8 mouse cellular contexts compared by ENCODE assay signal in the genomic region with DNA sequence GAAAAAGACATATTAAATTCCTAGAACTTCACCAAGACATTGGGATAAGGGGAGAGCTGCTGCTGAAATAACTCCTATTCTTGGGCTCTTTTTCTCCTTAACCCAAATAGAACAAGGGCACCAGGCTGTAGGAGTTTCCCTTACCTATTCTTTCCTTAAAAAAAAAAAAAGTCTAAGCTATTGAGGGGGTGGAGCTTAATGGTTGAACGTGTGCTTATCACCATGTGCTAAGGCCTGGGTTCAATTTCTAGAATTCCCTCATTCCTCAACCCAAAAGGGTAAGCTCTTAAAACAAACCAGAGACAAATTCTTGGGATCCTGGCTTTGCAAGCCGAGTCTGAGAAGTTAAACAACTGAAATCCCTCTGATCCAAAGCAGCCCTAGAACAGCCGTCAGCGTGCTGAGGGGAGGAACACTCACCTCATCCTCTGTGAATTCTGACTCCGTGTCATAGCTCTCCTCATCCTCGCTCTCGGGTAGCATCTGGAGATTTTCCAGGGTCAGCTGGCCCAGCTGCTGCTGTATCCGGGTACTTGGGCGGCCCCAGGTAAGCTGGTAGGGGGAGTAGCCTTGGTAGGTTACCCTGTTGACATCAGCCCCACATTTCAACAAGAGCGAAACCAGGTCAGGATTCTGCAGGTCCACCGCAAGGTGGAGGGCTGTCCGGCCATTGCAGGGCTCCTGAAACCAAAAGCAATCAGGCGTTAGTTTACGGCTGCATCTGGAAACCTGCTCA. TPM values are rescaled to one million over a fixed set of nuclear protein-coding genes. Genes with fewer than 3 reads are reported as not detected.
A peak's percentile ranks its signal among the peaks of the same experiment; 100 is the strongest.
DNase-seq lines count a peak whose midpoint lies in the region; ATAC-seq and TF ChIP-seq lines count a peak whose summit lies in the region.

No protein-coding gene starts in this region.

- H3K9me3 ChIP-seq in heart, embryonic 16.5 days (replicated peaks; ENCODE audit: control insufficient read depth, low read length), result no peaks in the 10 kb centered on the region
- H3K9me3 ChIP-seq in limb, embryonic 15.5 days, result no peaks in the 10 kb centered on the region
- H3K9me3 ChIP-seq in stomach, embryonic 16.5 days (replicated peaks; ENCODE audit: control insufficient read depth, low read length), result no peaks in the 10 kb centered on the region
- no peaks in the 10 kb centered on the region for H3K9me3 ChIP-seq in forebrain, embryonic 12.5 days

- peak overlapping the region; percentile 91 for H3K27ac ChIP-seq in heart, embryonic 16.5 days (ENCODE audit: low read length)
- peak overlapping the region; percentile 97 for H3K27ac ChIP-seq in spleen, adult 2 months (ENCODE audit: insufficient read depth, low read length)
- H3K27ac ChIP-seq in limb, embryonic 15.5 days, result peak overlapping the region; percentile 51; the same call in 1 of the 2 replicates
- H3K27ac ChIP-seq in stomach, embryonic 16.5 days (ENCODE audit: low read length), result peak overlapping the region; percentile 63
- H3K27ac ChIP-seq in forebrain, embryonic 12.5 days, result no peak overlapping the region

- intact Hi-C loops in heart, postnatal 25 days (cut with DNase I), result loop anchor here (2.0 kb wide), 1 partner anchor 15 kb away; no protein-coding TSS in a partner anchor

- ATAC-seq in heart, embryonic 16.5 days (replicated peaks; ENCODE audit: extremely low read depth, insufficient read depth, low FRiP score), result no peak
- ATAC-seq in limb, embryonic 15.5 days (ENCODE audit: insufficient number of reproducible peaks, low FRiP score, low TSS enrichment, low read depth), result no peak
- ATAC-seq in stomach, embryonic 16.5 days (ENCODE audit: insufficient read depth, low FRiP score), result no peak
- no peak for ATAC-seq in forebrain, embryonic 12.5 days (ENCODE audit: low FRiP score)

- peak overlapping the region; percentile 90 for H3K4me2 ChIP-seq in heart, embryonic 16.5 days (ENCODE audit: low read depth, low read length)
- H3K4me2 ChIP-seq in limb, embryonic 15.5 days, result peak overlapping the region; percentile 75
- peak overlapping the region; percentile 88 for H3K4me2 ChIP-seq in stomach, embryonic 16.5 days (ENCODE audit: low read depth, low read length)
- no peak overlapping the region for H3K4me2 ChIP-seq in forebrain, embryonic 12.5 days

- H3K27me3 ChIP-seq in heart, embryonic 16.5 days (ENCODE audit: control insufficient read depth, insufficient read depth, low read length), result no peaks in the 10 kb centered on the region
- H3K27me3 ChIP-seq in spleen, adult 2 months (ENCODE audit: control insufficient read depth, insufficient read depth, low read length), result no peaks in the 10 kb centered on the region
- H3K27me3 ChIP-seq in limb, embryonic 15.5 days, result no peaks in the 10 kb centered on the region
- H3K27me3 ChIP-seq in stomach, embryonic 16.5 days (ENCODE audit: control insufficient read depth, insufficient read depth, low read length), result no peaks in the 10 kb centered on the region
- no peaks in the 10 kb centered on the region; the same call in 1 of the 2 replicates for H3K27me3 ChIP-seq in forebrain, embryonic 12.5 days

- TF ChIP-seq CTCF in spleen, adult 2 months (IDR thresholded peaks at IDR 0.05; ENCODE audit: extremely low read depth, insufficient read depth, insufficient read length, insufficient replicate concordance), result no peak

- H3K9ac ChIP-seq in heart, embryonic 16.5 days (ENCODE audit: low read length), result peak overlapping the region; percentile 85
- no peak overlapping the region for H3K9ac ChIP-seq in limb, embryonic 15.5 days
- peak overlapping the region; percentile 99; the same call in 1 of the 2 replicates for H3K9ac ChIP-seq in stomach, embryonic 16.5 days (ENCODE audit: low read length)
- H3K9ac ChIP-seq in forebrain, embryonic 12.5 days, result no peak overlapping the region

- TF ChIP-seq POLR2A in spleen, adult 2 months (IDR thresholded peaks at IDR 0.05; ENCODE audit: low read depth, low read length), result no peak

- H3K4me3 ChIP-seq in heart, embryonic 16.5 days (ENCODE audit: low read length), result peak overlapping the region; percentile 81
- H3K4me3 ChIP-seq in spleen, adult 2 months (ENCODE audit: extremely low read depth, insufficient read depth, insufficient read length), result peak overlapping the region; percentile 48
- peak overlapping the region; percentile 93 for H3K4me3 ChIP-seq in limb, embryonic 15.5 days
- peak overlapping the region; percentile 88 for H3K4me3 ChIP-seq in stomach, embryonic 16.5 days (replicated peaks; ENCODE audit: low read length)
- H3K4me3 ChIP-seq in forebrain, embryonic 12.5 days (replicated peaks), result no peak overlapping the region

- WGBS in heart, embryonic 16.5 days, result 79% methylated on average over 14 of the region's 14 CpGs
- WGBS in spleen, adult 2 months, result 67% methylated on average over 14 of the region's 14 CpGs
- 59% methylated on average over 14 of the region's 14 CpGs for WGBS in limb, embryonic 15.5 days
- 63% methylated on average over 14 of the region's 14 CpGs for WGBS in stomach, embryonic 16.5 days
- 88% methylated on average over 14 of the region's 14 CpGs for WGBS in forebrain, embryonic 12.5 days

- peaks cover 31% of the 10 kb centered on the region for H3K36me3 ChIP-seq in heart, embryonic 16.5 days (ENCODE audit: control insufficient read depth, insufficient read depth)
- peaks cover 35% of the 10 kb centered on the region for H3K36me3 ChIP-seq in spleen, adult 2 months (ENCODE audit: control insufficient read depth, insufficient read depth, low read length)
- H3K36me3 ChIP-seq in limb, embryonic 15.5 days, result peaks cover 56% of the 10 kb centered on the region
- H3K36me3 ChIP-seq in stomach, embryonic 16.5 days (ENCODE audit: control insufficient read depth, insufficient read depth, low read length), result 0 out of 2 replicates have a peak, but pooled peaks cover 4% of the 10 kb centered on the region
- H3K36me3 ChIP-seq in forebrain, embryonic 12.5 days (replicated peaks), result peaks cover 32% of the 10 kb centered on the region

- no peak for DNase-seq in heart, postnatal 25 days (ENCODE audit: low spot score)
- no peak for DNase-seq in spleen, adult 2 months (ENCODE audit: low read depth in 1 of 2, low spot score in 2 of 2)
- no peak for DNase-seq in spleen, adult 12 weeks (ENCODE audit: low spot score)
- DNase-seq in urinary bladder, adult 18-20 months (ENCODE audit: low spot score in 2 of 2), result no peak

- H3K4me1 ChIP-seq in heart, embryonic 16.5 days (ENCODE audit: control insufficient read depth, insufficient read depth, low read length), result peaks cover 24% of the 10 kb centered on the region
- peaks cover 28% of the 10 kb centered on the region; the same call in 1 of the 2 replicates for H3K4me1 ChIP-seq in spleen, adult 2 months (ENCODE audit: control insufficient read depth, insufficient read depth, insufficient read length)
- H3K4me1 ChIP-seq in limb, embryonic 15.5 days, result peaks cover 40% of the 10 kb centered on the region
- peaks cover 26% of the 10 kb centered on the region for H3K4me1 ChIP-seq in stomach, embryonic 16.5 days (ENCODE audit: control insufficient read depth, insufficient read depth, low read length)
- H3K4me1 ChIP-seq in forebrain, embryonic 12.5 days, result peaks cover 25% of the 10 kb centered on the region

RNA-seq across cellular contexts. Expression of gene Nfkbia, which starts 2.3 kb away (rescaled TPM):
- polyA plus RNA-seq in heart, embryonic 16.5 days (2015; fragmentation: Nextera tagmentation; extraction: Ambion mirVana), result 80.8 and 85.9 TPM in 2 replicates
- 10 to 100 TPM; 40.8 to 42.7 TPM for total RNA-seq in heart, postnatal 25 days (2021)
- polyA plus RNA-seq in spleen, adult 2 months (2012; rRNA removed), result 287 and 388 TPM in 2 replicates
- 139 and 155 TPM in 2 replicates for polyA plus RNA-seq in limb, embryonic 15.5 days (2015; fragmentation: Nextera tagmentation; extraction: Ambion mirVana)
- 86.6 and 93.5 TPM in 2 replicates for polyA plus RNA-seq in stomach, embryonic 16.5 days (2015; fragmentation: Nextera tagmentation; extraction: Ambion mirVana)
- polyA plus RNA-seq in forebrain, embryonic 12.5 days (2016; fragmentation: Nextera tagmentation; extraction: Ambion mirVana), result 36.4 and 39.6 TPM in 2 replicates

Comparison
In these comparisons a context has a peak if more than half of its experiments do, and no peak if none do; other contexts are left out.
1. H3K9ac ChIP-seq: peak in heart, embryonic 16.5 days (single experiment) and stomach, embryonic 16.5 days (single experiment); none in limb, embryonic 15.5 days (single experiment) and forebrain, embryonic 12.5 days (single experiment).